Mouse (Mus musculus) MEL-GATA-1-ER (cell line): ENCODE results near the gene Itgal.
"Not testable (repeated sequence)": the region's sequence is repeated elsewhere in the genome, so short reads cannot be mapped to it uniquely, and the experiment has no call there.

Experiments
- DNase-seq: peaks from one replicate; pipeline ENCODE4 v3.0.0-alpha.2; 2012; ENCODE audit warnings: low read depth; ENCODE audit errors: extremely low read depth

The Itgal gene

DNA sequence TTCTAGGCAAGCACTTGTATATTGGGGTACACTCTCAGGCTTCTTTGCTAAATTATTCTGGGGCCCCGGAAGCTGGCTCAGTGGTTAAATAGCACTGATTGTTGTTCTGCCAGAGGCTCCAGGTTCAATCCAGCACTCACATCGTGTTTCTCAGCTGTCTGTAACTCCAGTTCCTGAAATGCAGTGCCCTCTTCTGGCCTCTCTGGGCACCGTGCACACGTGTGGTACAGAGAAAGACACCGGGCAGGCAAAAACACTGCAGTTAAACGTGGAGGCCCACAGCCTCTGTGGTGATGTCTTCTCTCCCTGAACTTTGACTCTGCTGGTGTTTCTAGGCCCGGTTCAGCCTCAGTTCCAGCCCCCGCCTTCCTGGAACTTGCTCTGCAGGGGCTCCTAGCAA lies 17.7 kb upstream of the Itgal start:
- no peak for DNase-seq

DNA sequence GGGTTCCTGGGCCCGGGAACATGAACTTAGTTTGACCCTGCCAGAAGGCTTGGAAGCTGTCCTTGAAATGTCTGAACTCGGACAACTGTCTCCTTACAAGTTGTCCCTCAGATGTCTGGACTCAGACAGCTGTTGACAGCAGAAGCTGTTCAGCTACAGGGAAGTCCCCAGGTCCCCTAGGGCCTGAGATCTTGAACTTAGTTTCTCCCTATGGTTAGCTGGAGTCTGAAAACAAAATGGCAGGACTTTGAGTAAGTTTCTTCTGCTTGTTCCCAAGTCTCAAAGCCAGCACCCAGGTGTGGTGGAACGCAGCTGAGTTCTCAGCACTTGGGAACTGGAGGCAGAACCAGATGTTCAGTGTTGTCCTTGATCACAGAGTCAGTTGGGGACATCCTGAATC lies 16.0 kb upstream of the Itgal start:
- no peak for DNase-seq

DNA sequence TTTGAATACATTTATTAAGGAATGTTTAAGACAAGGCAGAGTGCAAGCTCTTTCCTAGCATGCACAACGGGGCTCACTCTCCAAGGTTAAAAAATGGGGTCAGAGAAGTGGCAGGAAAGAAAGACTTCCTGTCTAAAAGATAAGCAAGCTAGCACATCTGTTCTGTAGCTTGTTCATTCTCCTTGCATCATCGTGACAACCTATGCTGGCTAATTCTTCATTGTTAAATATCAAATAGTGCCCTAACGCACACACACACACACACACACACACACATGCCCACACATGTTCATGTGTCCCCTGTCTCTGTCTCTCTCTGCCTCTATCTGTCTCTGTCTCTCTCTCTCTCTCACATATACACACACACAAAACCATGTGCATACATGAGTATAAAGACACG lies 14.9 kb upstream of the Itgal start:
- peak; percentile 59 for DNase-seq

DNA sequence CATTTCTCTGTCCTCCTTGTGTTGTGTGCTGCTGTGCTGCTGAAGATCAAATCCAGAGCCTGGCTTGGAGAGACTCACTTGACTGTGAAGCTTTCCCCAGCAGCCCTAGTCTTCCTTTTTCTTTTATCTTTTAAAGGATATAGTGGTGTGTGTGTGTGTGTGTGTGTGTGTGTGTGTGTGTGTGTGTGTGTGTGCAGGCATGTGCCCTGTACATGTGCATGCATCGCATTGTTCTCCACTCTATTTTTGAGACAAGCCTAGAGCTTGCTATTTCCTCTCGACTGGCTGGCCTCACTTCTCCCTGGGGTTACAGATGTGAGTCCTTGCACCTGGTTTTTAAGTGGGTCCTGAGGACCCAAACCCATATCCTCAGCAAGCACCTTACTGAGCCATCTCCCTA lies 13.9 kb upstream of the Itgal start:
- no peak for DNase-seq

DNA sequence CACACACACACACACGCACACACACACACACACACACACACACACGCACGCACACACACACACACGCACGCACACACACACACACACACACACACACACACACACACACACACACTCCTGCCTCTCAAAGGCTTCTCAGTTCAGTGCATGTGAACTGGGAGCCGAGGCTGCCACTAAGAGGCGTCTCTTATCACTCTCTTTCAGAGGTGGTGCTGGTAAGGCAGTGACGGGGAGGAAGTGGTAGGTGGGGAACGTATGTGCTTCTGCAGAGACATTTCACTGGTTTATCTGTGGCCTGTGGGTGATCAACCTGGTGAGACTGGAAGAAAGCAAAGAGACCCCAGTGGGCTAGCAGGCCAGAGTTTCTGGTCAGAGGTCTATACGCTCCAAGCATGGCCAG lies 10.9 kb upstream of the Itgal start:
- DNase-seq: peak; percentile 86

DNA sequence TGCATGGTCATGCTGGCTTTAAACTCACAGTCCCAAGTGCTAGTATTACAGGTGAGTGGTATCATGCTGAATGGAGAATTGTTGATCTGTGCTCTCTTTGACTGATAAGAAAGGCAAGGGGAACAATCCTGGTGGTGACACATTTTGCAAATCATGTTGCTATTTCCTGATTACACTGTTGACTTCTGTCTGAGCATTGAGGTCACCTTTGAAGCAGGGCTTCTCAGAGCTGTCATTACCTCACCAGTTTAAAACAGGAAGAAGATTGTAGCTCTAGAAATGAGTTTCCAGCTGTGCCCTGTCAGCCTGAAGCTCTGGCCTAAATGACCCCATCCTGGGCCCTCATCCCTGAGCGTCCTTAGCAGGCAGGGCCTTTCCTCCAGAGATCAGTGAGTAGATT lies 8.1 kb upstream of the Itgal start:
- DNase-seq: no peak

DNA sequence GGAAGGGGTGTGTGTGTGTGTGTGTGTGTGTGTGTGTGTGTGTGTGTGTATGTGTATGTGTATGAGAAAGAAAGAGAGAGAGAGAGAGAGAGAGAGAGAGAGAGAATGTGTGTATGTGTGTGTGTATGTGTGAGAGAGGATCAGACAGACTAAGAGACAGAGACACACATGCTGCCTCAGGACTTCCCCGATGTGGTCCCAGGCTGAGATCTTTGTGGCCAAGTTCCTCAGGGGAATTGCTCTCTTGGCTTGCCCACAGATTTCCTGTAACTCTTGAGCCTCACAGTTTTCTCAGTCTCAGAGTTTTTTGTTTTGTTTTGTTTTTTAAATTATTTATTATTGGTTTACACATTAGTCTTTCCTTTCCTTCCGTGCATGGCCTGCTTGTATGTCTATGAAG lies 6.8 kb upstream of the Itgal start:
- no peak for DNase-seq

DNA sequence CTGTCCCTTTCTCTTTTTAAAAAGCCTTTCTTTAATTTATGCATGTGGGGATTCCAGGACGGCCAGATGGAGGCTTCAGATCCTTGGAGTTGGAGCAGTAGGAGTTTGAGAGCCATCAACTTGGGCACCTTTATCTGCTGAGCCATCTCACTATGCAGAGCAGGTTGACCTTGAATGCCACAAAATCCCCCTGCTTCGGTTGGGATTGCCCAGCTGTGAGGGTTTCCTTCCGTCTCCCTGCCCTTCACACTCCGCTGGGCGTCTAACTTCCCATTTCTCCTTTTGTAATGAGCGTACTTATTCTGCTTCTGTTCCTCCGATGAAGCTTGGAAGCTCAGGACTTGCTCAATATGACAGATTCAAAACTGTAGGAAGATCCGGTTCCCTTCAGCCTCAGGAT lies 5.9 kb upstream of the Itgal start:
- DNase-seq: no peak

DNA sequence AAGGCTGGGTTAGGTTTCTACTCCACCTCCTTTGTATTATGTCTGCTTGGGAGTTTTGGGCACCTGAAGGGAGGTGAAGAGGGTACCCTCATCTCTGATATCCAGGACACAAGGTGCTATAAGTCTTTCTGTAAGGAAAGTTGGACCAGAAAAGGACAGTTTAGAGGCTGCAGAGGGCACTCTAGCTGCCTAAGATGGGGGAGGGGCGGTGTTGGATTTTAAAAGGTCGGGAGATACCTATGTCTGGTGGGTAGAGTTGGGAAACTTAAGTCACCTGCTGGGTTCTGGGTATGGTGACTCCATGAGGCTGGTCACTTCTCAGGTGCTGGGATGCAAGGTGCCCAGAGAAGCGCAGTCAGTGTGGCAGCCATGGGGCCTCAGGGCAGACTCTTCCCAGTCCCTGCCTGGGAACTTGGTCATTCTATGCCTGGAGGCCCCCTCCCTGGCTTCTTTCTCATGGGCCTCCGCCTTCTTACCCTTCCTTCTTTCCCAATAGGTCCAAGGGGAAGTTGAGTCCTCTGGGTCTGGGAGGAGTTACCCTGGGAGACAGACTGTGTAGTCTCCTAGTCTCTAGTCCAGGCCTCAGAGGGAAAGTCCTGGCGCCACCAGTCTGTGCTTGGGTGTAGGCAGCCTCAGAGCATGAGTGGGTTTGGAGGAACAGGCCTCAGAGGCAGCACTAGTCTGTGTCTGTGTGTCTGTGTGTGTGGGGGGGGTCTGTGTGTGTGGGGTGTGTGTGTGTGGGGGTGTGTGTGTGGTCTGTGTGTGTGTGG lies 911 bp downstream of the Itgal start:
- no peak for DNase-seq

DNA sequence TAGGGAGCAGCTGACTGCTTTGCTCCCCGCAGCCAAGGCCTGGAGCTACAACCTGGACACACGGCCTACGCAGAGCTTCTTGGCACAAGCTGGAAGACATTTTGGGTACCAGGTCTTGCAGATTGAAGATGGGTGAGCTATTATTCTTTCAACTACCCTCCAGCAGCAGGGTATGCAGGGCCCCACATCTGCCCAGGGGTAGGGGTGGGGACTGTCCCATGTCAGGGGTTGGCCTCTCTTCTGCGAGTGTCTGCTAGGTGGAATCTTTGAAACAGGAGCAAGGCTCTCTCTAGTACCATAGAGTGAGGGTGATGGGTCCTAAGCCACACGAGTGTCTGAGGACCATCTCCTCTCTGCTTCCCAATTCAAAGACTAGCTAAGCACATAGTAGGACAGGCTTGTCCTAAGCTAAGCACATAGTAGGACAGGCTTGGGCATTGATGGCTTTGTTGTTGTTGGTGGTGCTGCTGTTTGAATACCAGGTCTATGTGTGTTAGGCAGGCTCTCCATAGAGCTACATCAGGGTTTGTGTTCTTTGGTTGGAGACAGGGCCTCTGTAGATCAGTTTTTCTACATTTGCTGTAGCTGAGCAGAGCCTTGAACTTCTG lies 1.6 kb downstream of the Itgal start:
- DNase-seq: no peak

DNA sequence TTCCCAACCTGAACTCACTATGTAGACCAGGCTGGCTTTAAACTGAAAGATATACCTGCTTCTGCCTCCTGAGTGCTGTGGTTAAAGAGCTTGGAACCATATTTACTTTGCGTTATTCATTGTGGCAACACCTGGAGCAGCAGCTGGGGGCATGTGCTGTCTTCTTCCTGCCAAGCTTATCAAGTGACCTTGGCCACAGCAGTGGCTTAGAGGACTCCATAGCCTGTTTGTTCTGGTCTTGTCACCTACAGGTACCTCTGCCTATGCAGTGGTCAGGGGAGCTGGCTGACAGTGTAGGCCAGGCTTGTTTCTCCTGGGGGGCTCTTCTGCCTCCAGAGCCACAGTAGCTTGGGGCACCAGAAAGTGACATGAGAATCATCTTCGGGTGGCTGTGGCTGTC lies 12.4 kb downstream of the Itgal start:
- no peak for DNase-seq

DNA sequence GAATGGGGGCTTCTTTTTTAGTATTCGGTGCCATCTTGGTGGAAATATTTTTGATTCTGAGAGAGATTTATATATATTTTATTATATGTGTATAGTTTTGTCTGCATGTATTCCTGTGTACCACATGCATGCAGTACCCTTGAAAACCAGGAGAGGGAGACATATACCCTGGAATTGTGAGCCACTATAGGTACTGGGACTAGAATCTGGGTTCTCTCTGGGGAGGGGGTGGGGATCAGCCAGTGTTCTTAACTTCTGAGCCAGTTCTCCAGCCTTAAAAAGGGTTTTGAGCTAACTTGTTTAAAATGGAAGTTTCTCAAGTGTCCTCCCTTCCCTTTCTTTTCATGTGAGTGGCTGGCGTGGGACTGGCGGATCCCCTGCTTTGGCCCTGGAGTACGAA lies 12.8 kb downstream of the Itgal start:
- DNase-seq: peak; percentile 48

DNA sequence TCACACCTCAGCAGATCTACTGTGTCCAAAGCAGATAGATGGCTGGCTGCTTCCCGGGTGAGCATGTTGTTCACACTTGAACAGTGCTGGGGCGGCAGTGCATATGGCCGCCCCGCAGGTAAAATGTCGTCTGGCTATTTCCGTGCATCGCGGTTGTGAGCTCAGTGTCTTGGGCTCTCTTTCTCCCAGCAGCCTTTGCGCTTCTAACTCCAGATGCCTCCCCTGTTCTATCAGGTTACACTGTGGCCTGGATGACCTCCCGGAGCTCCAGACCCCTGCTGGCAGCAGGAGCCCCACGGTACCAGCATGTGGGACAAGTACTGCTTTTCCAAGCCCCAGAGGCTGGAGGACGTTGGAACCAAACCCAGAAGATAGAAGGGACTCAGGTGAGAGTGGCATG lies 13.9 kb downstream of the Itgal start:
- DNase-seq: no peak

DNA sequence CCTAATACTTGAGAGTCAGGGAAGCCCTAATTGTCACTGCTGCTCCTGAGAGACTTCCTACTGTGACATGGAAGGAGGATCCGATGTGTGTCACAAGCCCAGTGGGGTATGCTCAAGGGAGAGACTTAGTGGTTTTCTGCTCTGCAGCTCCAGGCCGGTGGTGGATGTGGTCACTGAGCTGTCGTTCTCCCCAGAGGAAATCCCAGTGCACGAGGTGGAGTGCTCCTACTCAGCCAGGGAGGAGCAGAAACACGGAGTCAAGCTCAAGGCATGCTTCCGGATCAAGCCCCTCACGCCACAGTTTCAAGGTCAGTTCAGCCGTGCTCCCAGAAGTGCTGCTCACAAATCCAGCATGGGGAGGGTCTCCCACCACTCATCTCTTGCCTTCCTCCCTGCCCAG lies 17.9 kb downstream of the Itgal start:
- no peak for DNase-seq

DNA sequence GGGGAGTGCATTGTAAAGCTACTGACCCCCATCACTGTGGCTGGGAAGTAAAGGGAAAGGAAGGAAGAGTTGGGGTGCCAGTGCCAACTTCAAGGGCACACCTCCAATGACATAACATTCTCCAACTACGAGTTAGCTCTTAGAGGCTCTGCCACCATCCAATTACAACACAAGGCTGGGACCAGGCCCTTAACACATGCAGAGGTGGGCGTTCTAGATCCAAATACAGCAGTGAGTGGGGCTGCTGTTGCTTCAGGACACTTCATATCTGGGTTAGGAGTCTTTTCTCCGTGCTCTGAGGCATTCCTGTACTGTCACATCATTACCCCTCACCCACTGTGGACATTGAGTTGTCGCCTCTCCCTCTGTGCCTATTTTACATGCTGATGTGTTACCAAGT lies 25.0 kb downstream of the Itgal start:
- DNase-seq: no peak

DNA sequence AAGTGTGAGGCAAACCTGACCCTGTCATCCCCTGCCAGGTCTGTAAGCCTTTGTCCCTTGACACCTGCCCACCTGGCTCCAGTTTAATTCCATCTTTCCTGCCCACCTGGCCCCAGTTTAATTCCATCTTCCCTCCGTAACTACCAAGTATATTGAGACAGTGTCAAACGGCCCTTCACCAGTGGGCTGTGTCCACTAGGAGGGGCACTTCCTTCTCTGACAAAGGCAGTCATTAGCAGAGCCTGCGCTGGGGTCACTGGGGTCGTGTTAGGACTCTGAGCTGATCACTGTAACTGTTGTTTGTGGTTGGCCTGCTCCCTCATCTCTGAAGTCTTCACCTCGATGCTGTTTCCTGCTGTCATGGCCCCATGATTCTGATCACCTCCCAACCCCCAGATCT lies 26.0 kb downstream of the Itgal start:
- DNase-seq: no peak

DNA sequence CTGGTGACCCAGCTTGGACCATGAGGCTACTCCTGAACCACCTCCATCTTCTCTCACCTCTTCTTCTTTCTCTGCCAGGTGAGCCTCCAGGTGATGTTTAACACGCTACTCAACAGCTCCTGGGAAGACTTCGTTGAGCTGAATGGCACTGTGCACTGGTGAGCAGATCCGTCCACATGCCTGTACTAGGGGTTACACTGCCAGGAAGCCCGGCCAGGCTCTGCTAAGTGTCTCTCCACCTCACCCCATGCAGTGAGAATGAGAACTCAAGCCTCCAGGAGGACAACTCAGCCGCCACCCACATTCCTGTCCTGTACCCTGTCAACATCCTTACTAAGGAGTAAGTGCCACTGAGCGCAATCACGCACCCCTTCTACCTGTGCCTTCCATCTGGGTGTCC lies 28.9 kb downstream of the Itgal start:
- DNase-seq: no peak

DNA sequence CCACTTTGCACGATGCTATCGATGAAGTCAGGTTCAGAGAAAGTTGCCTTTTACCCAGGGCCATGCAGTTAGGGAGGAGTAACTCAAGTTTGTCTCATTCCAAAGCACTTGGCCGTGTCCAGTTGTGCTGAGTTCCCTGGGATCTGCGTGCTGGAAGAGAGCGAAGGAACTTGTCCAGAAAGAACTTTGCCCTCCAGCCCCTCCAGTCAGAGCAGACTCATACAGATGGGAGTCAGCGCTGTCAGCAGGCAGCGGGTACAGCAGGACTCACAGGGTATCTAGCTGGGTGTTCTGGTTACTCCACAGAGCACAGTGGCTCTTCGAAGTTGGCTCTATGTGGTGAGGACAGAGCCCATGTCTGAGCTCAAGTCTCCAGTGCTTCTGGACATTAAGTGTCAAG lies 29.5 kb downstream of the Itgal start:
- no peak for DNase-seq

DNA sequence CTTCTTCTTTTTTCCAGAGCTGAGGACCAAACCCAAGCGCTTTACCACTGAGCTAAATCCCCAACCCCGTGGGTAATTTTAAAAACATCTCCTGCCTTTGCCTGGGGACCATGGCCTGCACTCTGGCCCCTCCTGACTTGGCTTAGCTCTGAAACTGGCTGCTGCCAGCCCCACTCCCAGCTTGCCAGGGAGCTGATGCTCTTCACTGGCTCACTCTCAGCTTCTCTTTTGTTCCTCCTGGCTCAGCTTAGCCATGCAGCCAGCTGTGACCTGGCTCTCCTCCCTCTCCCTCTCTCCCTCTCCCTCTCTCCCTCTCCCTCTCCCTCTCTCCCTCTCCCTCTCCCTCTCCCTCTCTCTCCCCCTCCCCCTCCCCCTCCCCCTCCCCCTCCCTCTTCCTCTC lies 30.6 kb downstream of the Itgal start:
- no peak for DNase-seq

DNA sequence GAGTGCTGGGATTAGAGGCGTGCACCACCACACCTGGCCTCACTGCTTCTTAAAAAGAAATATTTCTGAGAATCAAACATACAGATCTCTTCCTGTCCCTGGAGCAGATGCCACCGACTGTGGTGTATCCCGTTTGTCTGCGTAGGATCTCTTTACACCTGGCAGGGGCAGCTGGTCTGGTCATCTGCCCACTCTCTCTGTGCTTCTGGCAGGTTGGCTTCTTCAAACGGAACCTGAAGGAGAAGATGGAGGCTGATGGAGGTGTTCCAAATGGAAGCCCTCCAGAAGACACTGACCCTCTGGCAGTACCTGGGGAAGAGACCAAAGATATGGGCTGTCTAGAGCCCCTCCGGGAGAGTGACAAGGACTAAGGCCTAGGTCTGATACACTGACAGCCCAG lies 37.2 kb downstream of the Itgal start:
- no peak for DNase-seq

DNA sequence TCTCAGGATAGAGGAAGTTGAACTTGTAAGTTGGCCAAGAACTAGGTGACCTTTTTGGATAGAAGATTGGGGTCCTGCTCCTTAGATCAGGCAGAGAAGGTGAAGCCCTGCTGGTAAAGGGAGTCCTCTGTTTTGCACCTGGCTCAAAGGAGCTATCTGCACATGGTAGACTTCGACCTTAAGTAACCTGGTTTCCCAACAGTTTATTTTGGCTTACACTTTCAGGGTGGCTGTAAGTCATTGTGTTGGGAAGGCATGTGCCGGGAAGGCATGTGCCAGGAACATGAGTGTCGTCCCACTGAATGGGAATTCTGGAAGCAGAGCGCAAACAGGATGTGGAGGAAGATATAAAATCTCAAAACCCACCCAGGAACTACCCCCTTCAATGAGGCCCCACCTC lies 39.5 kb downstream of the Itgal start:
- no peak for DNase-seq

DNA sequence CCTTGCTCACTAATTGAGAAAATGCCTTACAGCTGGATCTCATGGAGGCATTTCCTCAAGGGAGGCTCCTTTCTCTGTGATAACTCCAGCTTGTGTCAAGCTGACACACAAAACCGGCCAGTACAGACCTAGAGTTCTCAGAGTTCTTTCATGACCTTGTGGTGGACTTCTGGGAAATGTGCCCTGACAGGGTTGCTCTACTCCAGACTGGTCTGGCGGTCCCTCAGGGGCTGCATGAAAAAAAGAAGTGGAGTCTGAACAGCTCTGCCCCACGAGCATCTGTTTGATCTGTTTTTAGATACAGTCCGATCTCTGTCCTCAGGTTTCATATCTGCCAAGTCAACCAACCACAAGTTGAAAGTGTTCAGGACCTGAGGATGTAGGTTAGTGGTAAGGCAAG lies 41.6 kb downstream of the Itgal start:
- DNase-seq: no peak

DNA sequence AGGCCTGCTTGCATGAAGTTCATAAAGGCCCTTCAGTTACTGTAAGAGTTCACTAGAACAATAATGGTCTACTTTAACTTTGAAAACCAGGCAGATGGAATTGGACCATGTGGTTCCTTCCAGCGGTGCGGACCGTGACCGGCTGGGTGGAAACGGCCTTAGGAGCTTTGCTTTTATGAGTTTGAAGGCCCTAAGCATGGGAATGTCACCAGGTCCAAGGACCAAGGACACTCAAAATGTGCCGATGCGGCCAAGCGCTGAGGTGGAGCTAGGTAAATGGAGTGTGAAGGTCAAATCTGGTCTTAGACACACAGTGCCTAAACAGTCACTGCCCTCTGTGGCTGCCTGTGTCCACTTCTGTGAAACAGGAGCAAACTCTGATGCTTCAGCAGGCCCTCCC lies 45.3 kb downstream of the Itgal start:
- DNase-seq: no peak

DNA sequence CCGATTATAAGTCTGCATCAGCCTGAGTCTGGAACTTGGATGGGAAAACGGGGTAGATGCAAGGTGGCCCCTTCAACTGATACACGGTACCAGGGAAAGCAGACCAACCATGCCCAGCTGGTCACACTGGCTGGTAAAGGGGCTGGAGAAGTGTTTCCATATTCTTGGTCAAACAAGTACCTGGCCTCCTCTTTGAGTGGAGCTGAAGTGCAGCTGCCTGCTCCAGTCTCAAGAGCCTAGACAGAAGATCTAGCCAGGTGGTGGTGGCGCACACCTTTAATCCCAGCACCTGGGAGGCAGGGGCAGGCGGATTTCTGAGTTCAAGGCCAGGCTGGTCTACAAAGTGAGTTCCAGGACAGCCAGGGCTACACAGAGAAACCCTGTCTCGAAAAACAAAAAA lies 45.8 kb downstream of the Itgal start:
- DNase-seq: not testable (repeated sequence)
